Mouse (Mus musculus): ENCODE measurements around the gene Fstl4. TPM values are rescaled to one million over a fixed set of nuclear protein-coding genes. Genes with fewer than 3 reads are reported as not detected.
"Not testable (repeated sequence)": the region's sequence is repeated elsewhere in the genome, so short reads cannot be mapped to it uniquely, and the experiment has no call there.

Gene Fstl4
- polyA plus RNA-seq, 1 experiment = 0.07 TPM

- H3K4me1 ChIP-seq = no peaks in the 10 kb centered on the region
- peak overlapping the region; percentile 8 for H3K4me3 ChIP-seq (replicated peaks)
- H3K27me3 ChIP-seq (replicated peaks) = peaks cover 38% of the 10 kb centered on the region
- TF ChIP-seq GATA1 (IDR thresholded peaks at IDR 0.05; ENCODE audit: borderline replicate concordance, low read length) (no peak), FLI1 (IDR thresholded peaks at IDR 0.05; ENCODE audit: low read length) (no peak)
- H3K9me3 ChIP-seq = no peaks in the 10 kb centered on the region
- no peaks in the 10 kb centered on the region for H3K36me3 ChIP-seq (replicated peaks; ENCODE audit: low read length)
These were observed 303.5 kb downstream of the Fstl4 start for GRCm38 (mm10) chr11:53067699-53068478.

DNA sequence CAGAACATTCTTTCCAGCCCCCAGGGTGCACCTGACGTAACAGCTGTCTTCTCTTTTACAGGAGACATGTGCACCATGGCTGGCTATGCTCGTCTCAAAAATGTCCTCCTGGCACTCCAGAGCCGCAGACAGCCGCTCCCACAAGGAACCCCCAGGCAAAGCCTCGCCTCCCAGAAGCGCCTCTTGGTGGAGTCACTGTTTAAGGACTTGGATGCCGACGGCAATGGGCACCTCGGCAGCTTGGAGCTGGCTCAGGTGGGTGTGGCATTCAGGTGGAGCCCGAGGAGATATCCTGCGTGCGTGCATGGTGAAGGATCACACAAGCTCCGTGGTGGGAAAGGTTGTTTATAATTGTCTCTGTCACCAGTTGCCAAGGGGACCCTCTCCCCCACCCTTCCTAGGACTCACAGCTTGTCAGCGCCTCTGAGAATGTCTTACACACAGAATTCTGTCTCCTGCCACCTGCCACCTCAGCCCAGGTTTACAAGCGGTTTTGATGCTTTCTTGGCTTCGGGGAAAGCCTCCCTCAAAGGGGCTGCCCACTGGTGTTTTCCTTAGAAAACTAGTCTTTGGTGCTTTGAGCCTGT is 304.1 kb downstream of the Fstl4 start:
- Histone ChIP-seq H3K36me3 (replicated peaks; ENCODE audit: low read length) (no peaks in the 10 kb centered on the region), H3K27me3 (replicated peaks) (peaks cover 38% of the 10 kb centered on the region), H3K4me3 (replicated peaks) (no peak overlapping the region), H3K4me1 (no peaks in the 10 kb centered on the region), H3K9me3 (peaks cover 3% of the 10 kb centered on the region; the same call in 1 of the 2 replicates)
- TF ChIP-seq FLI1 (IDR thresholded peaks at IDR 0.05; ENCODE audit: low read length) (no peak), GATA1 (IDR thresholded peaks at IDR 0.05; ENCODE audit: borderline replicate concordance, low read length) (no peak)

GRCm38 (mm10) chr11:53069751-53070150 is 305.3 kb downstream of the Fstl4 start:
- H3K36me3 ChIP-seq (replicated peaks; ENCODE audit: low read length) = no peaks in the 10 kb centered on the region
- no peak overlapping the region for H3K4me3 ChIP-seq (replicated peaks)
- no peak for TF ChIP-seq FLI1 (IDR thresholded peaks at IDR 0.05; ENCODE audit: low read length)
- no peak for TF ChIP-seq GATA1 (IDR thresholded peaks at IDR 0.05; ENCODE audit: borderline replicate concordance, low read length)
- peaks cover 39% of the 10 kb centered on the region for H3K27me3 ChIP-seq (replicated peaks)
- H3K9me3 ChIP-seq = peaks cover 3% of the 10 kb centered on the region; the same call in 1 of the 2 replicates
- no peaks in the 10 kb centered on the region for H3K4me1 ChIP-seq

DNA sequence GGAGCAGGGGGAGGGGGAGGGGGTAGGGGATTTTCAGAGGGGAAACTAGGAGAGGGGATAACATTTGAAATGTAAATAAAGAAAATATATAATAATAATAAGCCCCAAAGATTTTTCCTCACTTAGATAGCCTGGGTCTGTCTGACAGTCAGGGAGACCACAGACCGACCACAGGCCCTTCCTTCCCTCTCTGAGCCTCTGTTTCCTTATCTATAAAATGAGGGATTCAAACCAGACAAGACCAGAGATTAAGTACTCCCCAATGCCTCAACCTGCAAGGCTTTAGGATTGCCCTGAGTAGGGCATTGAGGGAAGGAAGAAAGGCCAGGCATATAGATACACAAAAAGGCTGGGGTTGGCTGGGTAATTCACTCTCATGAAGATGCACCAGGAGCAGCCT is 307.2 kb downstream of the Fstl4 start:
- no peaks in the 10 kb centered on the region for H3K36me3 ChIP-seq (replicated peaks; ENCODE audit: low read length)
- TF ChIP-seq GATA1 (IDR thresholded peaks at IDR 0.05; ENCODE audit: borderline replicate concordance, low read length) (no peak), FLI1 (IDR thresholded peaks at IDR 0.05; ENCODE audit: low read length) (no peak)
- peaks cover 25% of the 10 kb centered on the region for H3K27me3 ChIP-seq (replicated peaks)
- peaks cover 14% of the 10 kb centered on the region for H3K9me3 ChIP-seq
- no peaks in the 10 kb centered on the region for H3K4me1 ChIP-seq
- no peak overlapping the region for H3K4me3 ChIP-seq (replicated peaks)

GRCm38 (mm10) chr11:53077641-53078040 is 313.2 kb downstream of the Fstl4 start:
- peaks cover 1% of the 10 kb centered on the region for H3K27me3 ChIP-seq (replicated peaks)
- H3K36me3 ChIP-seq (replicated peaks; ENCODE audit: low read length) = no peaks in the 10 kb centered on the region
- no peak overlapping the region for H3K4me3 ChIP-seq (replicated peaks)
- H3K9me3 ChIP-seq = peaks cover 46% of the 10 kb centered on the region
- no peaks in the 10 kb centered on the region for H3K4me1 ChIP-seq
- no peak for TF ChIP-seq GATA1 (IDR thresholded peaks at IDR 0.05; ENCODE audit: borderline replicate concordance, low read length)
- TF ChIP-seq FLI1 (IDR thresholded peaks at IDR 0.05; ENCODE audit: low read length) = no peak

GRCm38 (mm10) chr11:53078419-53079334 is 314.2 kb downstream of the Fstl4 start:
- Histone ChIP-seq H3K4me3 (replicated peaks) (no peak overlapping the region), H3K27me3 (replicated peaks) (peaks cover 3% of the 10 kb centered on the region)
- TF ChIP-seq FLI1 (IDR thresholded peaks at IDR 0.05; ENCODE audit: low read length) = no peak
- TF ChIP-seq GATA1 (IDR thresholded peaks at IDR 0.05; ENCODE audit: borderline replicate concordance, low read length) = no peak

GRCm38 (mm10) chr11:53081310-53081709 is 316.9 kb downstream of the Fstl4 start:
- TF ChIP-seq GATA1 (IDR thresholded peaks at IDR 0.05; ENCODE audit: borderline replicate concordance, low read length) = no peak
- no peak for TF ChIP-seq FLI1 (IDR thresholded peaks at IDR 0.05; ENCODE audit: low read length)
- Histone ChIP-seq H3K27me3 (replicated peaks) (peaks cover 7% of the 10 kb centered on the region), H3K4me1 (no peaks in the 10 kb centered on the region)

More at GRCm38 (mm10) chr11:53078419-53079334, 314.2 kb downstream of the Fstl4 start:
- peaks cover 43% of the 10 kb centered on the region for H3K9me3 ChIP-seq
- no peaks in the 10 kb centered on the region for H3K36me3 ChIP-seq (replicated peaks; ENCODE audit: low read length)
- no peaks in the 10 kb centered on the region for H3K4me1 ChIP-seq

GRCm38 (mm10) chr11:53085367-53085766 is 320.9 kb downstream of the Fstl4 start:
- H3K4me1 ChIP-seq = no peaks in the 10 kb centered on the region
- H3K9me3 ChIP-seq = peaks cover 10% of the 10 kb centered on the region
- TF ChIP-seq GATA1 (IDR thresholded peaks at IDR 0.05; ENCODE audit: borderline replicate concordance, low read length) = no peak
- TF ChIP-seq FLI1 (IDR thresholded peaks at IDR 0.05; ENCODE audit: low read length) = no peak
- no peaks in the 10 kb centered on the region for H3K36me3 ChIP-seq (replicated peaks; ENCODE audit: low read length)
- H3K4me3 ChIP-seq (replicated peaks) = no peak overlapping the region
- H3K27me3 ChIP-seq (replicated peaks) = peaks cover 9% of the 10 kb centered on the region

More at GRCm38 (mm10) chr11:53081310-53081709, 316.9 kb downstream of the Fstl4 start:
- Histone ChIP-seq H3K4me3 (replicated peaks) (no peak overlapping the region), H3K9me3 (peaks cover 32% of the 10 kb centered on the region), H3K36me3 (replicated peaks; ENCODE audit: low read length) (no peaks in the 10 kb centered on the region)

DNA sequence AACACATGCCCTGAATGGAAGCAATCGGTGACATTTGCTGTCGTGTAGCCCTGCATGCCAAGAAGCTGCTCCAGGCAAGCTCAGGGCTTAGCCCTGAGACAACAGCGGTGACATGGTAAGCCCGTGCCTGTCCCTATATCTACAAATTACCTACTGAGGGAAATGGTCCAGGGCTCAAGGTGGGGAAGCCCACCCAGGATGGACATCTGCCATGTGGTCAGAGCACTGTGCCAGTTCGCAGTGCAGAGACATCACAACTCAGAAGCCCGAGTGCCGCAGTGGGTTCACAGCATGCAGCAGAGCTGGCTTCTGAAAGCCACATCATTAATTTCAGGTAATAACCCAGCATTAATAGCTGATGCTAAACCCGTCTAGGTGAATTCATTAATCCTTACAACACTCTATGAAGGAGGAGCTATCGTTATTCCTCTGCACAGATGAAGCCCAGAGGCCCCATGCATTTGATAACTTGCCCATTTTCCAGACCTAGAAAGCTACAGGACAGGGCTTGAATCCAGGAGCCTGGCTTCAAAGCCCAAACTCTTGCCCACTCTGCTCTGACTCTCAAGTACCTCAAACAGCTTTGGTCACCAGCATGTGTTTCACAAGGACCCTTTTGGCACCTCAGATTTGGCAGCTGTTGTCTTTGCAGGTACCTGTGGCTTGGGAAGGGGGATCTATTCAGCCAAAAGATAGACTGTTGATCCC is 321.6 kb downstream of the Fstl4 start:
- Histone ChIP-seq H3K27me3 (replicated peaks) (peaks cover 13% of the 10 kb centered on the region), H3K4me3 (replicated peaks) (no peak overlapping the region), H3K4me1 (no peaks in the 10 kb centered on the region), H3K9me3 (peaks cover 4% of the 10 kb centered on the region), H3K36me3 (replicated peaks; ENCODE audit: low read length) (no peaks in the 10 kb centered on the region)
- no peak for TF ChIP-seq FLI1 (IDR thresholded peaks at IDR 0.05; ENCODE audit: low read length)
- TF ChIP-seq GATA1 (IDR thresholded peaks at IDR 0.05; ENCODE audit: borderline replicate concordance, low read length) = no peak

DNA sequence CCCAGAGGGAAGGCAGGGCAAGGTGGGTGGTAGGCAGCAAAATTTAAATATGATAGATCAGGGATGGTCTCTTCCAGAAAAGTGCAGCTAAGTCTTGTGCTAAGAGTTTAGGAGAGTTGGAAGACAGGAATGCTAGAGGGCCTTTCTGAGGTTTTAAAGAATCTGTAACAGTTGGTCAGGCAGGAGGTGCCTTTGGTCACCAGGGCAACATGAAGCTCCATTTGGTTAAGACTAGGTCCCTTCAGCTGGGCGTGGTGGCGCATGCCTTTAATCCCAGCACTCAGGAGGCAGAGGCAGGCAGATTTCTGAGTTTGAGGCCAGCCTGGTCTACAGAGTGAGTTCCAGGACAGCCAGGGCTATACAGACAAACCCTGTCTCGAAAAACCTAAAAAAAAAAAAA is 323.5 kb downstream of the Fstl4 start:
- not testable (repeated sequence) for H3K9me3 ChIP-seq; H3K4me1 ChIP-seq; H3K4me3 ChIP-seq (replicated peaks); H3K36me3 ChIP-seq (replicated peaks; ENCODE audit: low read length)
- H3K27me3 ChIP-seq (replicated peaks) = peaks cover 13% of the 10 kb centered on the region

All from megakaryocyte, embryonic 14.5 days (primary cell).